In the genomic region with DNA sequence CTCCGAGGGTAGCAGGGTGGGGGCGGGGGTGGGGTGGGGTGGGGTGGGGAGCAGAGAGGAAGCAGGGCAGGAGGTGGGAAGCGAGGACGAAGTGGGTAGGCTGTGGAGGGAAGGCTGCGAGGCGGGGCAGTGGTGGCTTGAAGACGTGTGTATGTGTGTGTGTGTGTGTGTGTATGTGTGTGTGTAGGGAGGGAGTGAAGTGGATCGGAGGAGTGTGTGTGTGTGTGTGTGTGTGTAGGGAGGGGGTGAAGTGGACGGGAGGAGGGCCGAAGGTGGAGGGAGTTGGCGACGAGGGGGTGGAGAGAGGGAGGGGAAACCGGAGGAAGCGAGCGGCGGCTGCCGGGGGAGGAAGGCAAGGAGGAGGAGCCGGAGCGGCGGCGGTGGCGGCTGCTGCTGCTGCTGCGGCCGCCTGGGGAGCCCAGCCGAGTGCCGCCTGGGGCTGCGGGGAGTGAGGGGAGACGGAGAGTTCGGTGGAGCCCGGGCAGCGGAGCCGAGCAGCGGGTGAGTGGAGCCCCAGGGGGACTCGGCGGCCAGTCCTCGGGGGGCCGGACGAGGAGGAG, we compare ENCODE assay signal across 8 mouse cellular contexts. TPM values are rescaled to one million over a fixed set of nuclear protein-coding genes. Genes with fewer than 3 reads are reported as not detected.
A peak's percentile ranks its signal among the peaks of the same experiment; 100 is the strongest.
DNase-seq lines count a peak whose midpoint lies in the region; ATAC-seq and TF ChIP-seq lines count a peak whose summit lies in the region.

A gene (plus strand): TSS at position 351 of the 560 bp plus-strand sequence.

- TF ChIP-seq POLR2A in CH12.LX (IDR thresholded peaks at IDR 0.05; ENCODE audit: low read depth, low read length) = peak; percentile 59; the same call in 1 of the 2 replicates

- H3K4me3 ChIP-seq in CH12.LX (replicated peaks in 1 of 3; ENCODE audit: low read depth in 2 of 3, low read length in 2 of 3, poor library complexity in 1 of 3) = peak within 1 kb of the TSS; percentile 49 to 91 (median 63)
- peak within 1 kb of the TSS; percentile 53 for H3K4me3 ChIP-seq in forebrain, embryonic 13.5 days
- H3K4me3 ChIP-seq in heart, postnatal 0 days (ENCODE audit: low read depth, low read length) = peak within 1 kb of the TSS; percentile 73
- H3K4me3 ChIP-seq in liver, postnatal 0 days (ENCODE audit: low read depth, low read length) = peak within 1 kb of the TSS; percentile 73
- H3K4me3 ChIP-seq in neural tube, embryonic 14.5 days (ENCODE audit: low read depth, low read length) = peak within 1 kb of the TSS; percentile 52

- no peak for TF ChIP-seq RAD21 in CH12.LX (IDR thresholded peaks at IDR 0.05; ENCODE audit: low read depth, low read length)

- TF ChIP-seq CTCF in CH12.LX (conservative IDR thresholded peaks at IDR 0.05 in 1 of 2, IDR thresholded peaks at IDR 0.05 in 1 of 2; ENCODE audit: low read depth in 2 of 2, low read length in 2 of 2) = no peak
- TF ChIP-seq CTCF in heart, postnatal 0 days (IDR thresholded peaks at IDR 0.05; ENCODE audit: low read depth) = no peak
- no peak for TF ChIP-seq CTCF in liver, postnatal 0 days (IDR thresholded peaks at IDR 0.05; ENCODE audit: low read depth)

- WGBS in forebrain, embryonic 13.5 days = 5% methylated on average over 4 of the region's 38 CpGs
- WGBS in heart, postnatal 0 days = 20% methylated on average over 13 of the region's 38 CpGs
- WGBS in liver, postnatal 0 days (ENCODE audit: insufficient replicate concordance) = 14% methylated on average over 6 of the region's 38 CpGs
- WGBS in neural tube, embryonic 14.5 days = 9% methylated on average over 14 of the region's 38 CpGs

- peak within 1 kb of the TSS; percentile 76 for H3K27ac ChIP-seq in CH12.LX (ENCODE audit: insufficient read depth, low read depth)
- H3K27ac ChIP-seq in forebrain, embryonic 13.5 days = peak within 1 kb of the TSS; percentile 87
- H3K27ac ChIP-seq in heart, postnatal 0 days (ENCODE audit: low read depth) = peak within 1 kb of the TSS; percentile 93
- H3K27ac ChIP-seq in liver, postnatal 0 days (ENCODE audit: low read depth) = peak within 1 kb of the TSS; percentile 90
- peak within 1 kb of the TSS; percentile 76 for H3K27ac ChIP-seq in neural tube, embryonic 14.5 days (ENCODE audit: low read depth, low read length)

- peaks cover 4 to 39% of the 10 kb centered on the region in 2 experiments; a peak in 3 of 4 replicates for H3K4me1 ChIP-seq in CH12.LX (ENCODE audit: control insufficient read depth in 1 of 2, insufficient read depth in 2 of 2)
- peaks cover 34% of the 10 kb centered on the region for H3K4me1 ChIP-seq in forebrain, embryonic 13.5 days
- H3K4me1 ChIP-seq in heart, postnatal 0 days (ENCODE audit: control insufficient read depth, insufficient read depth) = peaks cover 21% of the 10 kb centered on the region
- H3K4me1 ChIP-seq in liver, postnatal 0 days (ENCODE audit: insufficient read depth) = peaks cover 10% of the 10 kb centered on the region
- H3K4me1 ChIP-seq in neural tube, embryonic 14.5 days (ENCODE audit: control insufficient read depth, insufficient read depth, low read length) = 0 out of 2 replicates have a peak, but pooled peaks cover 2% of the 10 kb centered on the region

- DNase-seq in CH12.LX (ENCODE audit: extremely low read depth) = peak; percentile 68
- peak; percentile 74 for DNase-seq in heart, postnatal 0 days (ENCODE audit: low spot score)
- peak; percentile 83 to 89 for DNase-seq in kidney, postnatal 4 days
- peak; percentile 81 for DNase-seq in liver, postnatal 0 days
- peak; percentile 78 for DNase-seq in testis, postnatal 10 days (ENCODE audit: low spot score)

- H3K27me3 ChIP-seq in CH12.LX (replicated peaks) = no peaks in the 10 kb centered on the region
- no peaks in the 10 kb centered on the region for H3K27me3 ChIP-seq in forebrain, embryonic 13.5 days
- no peaks in the 10 kb centered on the region for H3K27me3 ChIP-seq in heart, postnatal 0 days (ENCODE audit: control insufficient read depth, insufficient read depth, low read length)
- H3K27me3 ChIP-seq in liver, postnatal 0 days (ENCODE audit: insufficient read depth, low read length) = no peaks in the 10 kb centered on the region
- H3K27me3 ChIP-seq in neural tube, embryonic 14.5 days (ENCODE audit: control insufficient read depth, insufficient read depth, low read length) = no peaks in the 10 kb centered on the region

- peaks cover 13% of the 10 kb centered on the region for H3K79me2 ChIP-seq in CH12.LX (replicated peaks; ENCODE audit: control insufficient read depth, extremely low read depth, insufficient read depth, poor library complexity, severe bottlenecking)

- peaks cover 0 to 9% of the 10 kb centered on the region in 2 experiments for H3K36me3 ChIP-seq in CH12.LX (replicated peaks in 1 of 2; ENCODE audit: control insufficient read depth in 1 of 2, insufficient read depth in 1 of 2, low read length in 1 of 2)
- H3K36me3 ChIP-seq in forebrain, embryonic 13.5 days (ENCODE audit: poor library complexity, severe bottlenecking) = no peaks in the 10 kb centered on the region
- no peaks in the 10 kb centered on the region for H3K36me3 ChIP-seq in heart, postnatal 0 days (replicated peaks; ENCODE audit: control insufficient read depth, insufficient read depth, low read length)
- H3K36me3 ChIP-seq in liver, postnatal 0 days (replicated peaks; ENCODE audit: insufficient read depth, low read length) = no peaks in the 10 kb centered on the region
- H3K36me3 ChIP-seq in neural tube, embryonic 14.5 days (ENCODE audit: control insufficient read depth, insufficient read depth, low read length) = no peaks in the 10 kb centered on the region

- in situ Hi-C loops in CH12.LX (cut with MboI; ENCODE audit: low pct_ligation_motif_present, low pct_unique_long_range_greater_than_20kb, low sequenced_read_pairs) = no loop called here

- no peak for TF ChIP-seq EP300 in CH12.LX (IDR thresholded peaks at IDR 0.05; ENCODE audit: low read length)
- TF ChIP-seq EP300 in heart, postnatal 0 days (IDR thresholded peaks at IDR 0.05; ENCODE audit: low read depth) = peak; percentile 65; the same call in 1 of the 2 replicates
- no peak for TF ChIP-seq EP300 in liver, postnatal 0 days (IDR thresholded peaks at IDR 0.05; ENCODE audit: low read depth)

- peak; percentile 67 for ATAC-seq in cerebellum, adult (ENCODE audit: insufficient number of reproducible peaks, low FRiP score, low TSS enrichment)
- ATAC-seq in forebrain, embryonic 13.5 days = peak; percentile 87
- peak; percentile 83 for ATAC-seq in heart, postnatal 0 days (ENCODE audit: insufficient read depth, low read depth)
- ATAC-seq in liver, postnatal 0 days = peak; percentile 81
- peak; percentile 79 for ATAC-seq in neural tube, embryonic 14.5 days (ENCODE audit: low read depth)

- H3K9ac ChIP-seq in CH12.LX (ENCODE audit: insufficient read depth, low read depth) = peak within 1 kb of the TSS; percentile 71
- H3K9ac ChIP-seq in forebrain, embryonic 13.5 days = peak within 1 kb of the TSS; percentile 73
- peak within 1 kb of the TSS; percentile 71 for H3K9ac ChIP-seq in heart, postnatal 0 days (replicated peaks; ENCODE audit: low read depth, low read length)
- peak within 1 kb of the TSS; percentile 71 for H3K9ac ChIP-seq in liver, postnatal 0 days (replicated peaks)
- peak within 1 kb of the TSS; percentile 65 for H3K9ac ChIP-seq in neural tube, embryonic 14.5 days (replicated peaks; ENCODE audit: low read depth, low read length)

- dilution Hi-C loops in CH12.LX (cut with MboI; ENCODE audit: extremely low pct_ligation_motif_present, extremely low pct_unique_long_range_greater_than_20kb, low sequenced_read_pairs) = no loop called here

- H3K9me3 ChIP-seq in CH12.LX (replicated peaks; ENCODE audit: low read length) = no peaks in the 10 kb centered on the region
- H3K9me3 ChIP-seq in forebrain, embryonic 13.5 days (replicated peaks) = no peaks in the 10 kb centered on the region
- H3K9me3 ChIP-seq in heart, postnatal 0 days (replicated peaks; ENCODE audit: control insufficient read depth, low read length) = no peaks in the 10 kb centered on the region
- no peaks in the 10 kb centered on the region for H3K9me3 ChIP-seq in liver, postnatal 0 days (ENCODE audit: low read length)
- H3K9me3 ChIP-seq in neural tube, embryonic 14.5 days (ENCODE audit: control insufficient read depth, low read length) = no peaks in the 10 kb centered on the region

- peak within 1 kb of the TSS; percentile 72 for H3K4me2 ChIP-seq in CH12.LX (ENCODE audit: insufficient read depth, low read depth, poor library complexity, severe bottlenecking)
- H3K4me2 ChIP-seq in forebrain, embryonic 13.5 days = peak within 1 kb of the TSS; percentile 61
- H3K4me2 ChIP-seq in heart, postnatal 0 days (ENCODE audit: low read depth, low read length) = peak within 1 kb of the TSS; percentile 65
- H3K4me2 ChIP-seq in liver, postnatal 0 days (ENCODE audit: low read depth, low read length) = peak within 1 kb of the TSS; percentile 83
- peak within 1 kb of the TSS; percentile 54 for H3K4me2 ChIP-seq in neural tube, embryonic 14.5 days (ENCODE audit: low read depth, low read length)

TF ChIP-seq in CH12.LX, 34 proteins besides CTCF, POLR2A, EP300 and RAD21 (continues in another document):
- TF ChIP-seq PAX5 (IDR thresholded peaks at IDR 0.05; ENCODE audit: low read length) (no peak), ZNF384 (IDR thresholded peaks at IDR 0.05; ENCODE audit: low read depth, low read length) (no peak), CHD1 (IDR thresholded peaks at IDR 0.05; ENCODE audit: low read depth, low read length) (no peak), E2F4 (IDR thresholded peaks at IDR 0.05; ENCODE audit: insufficient replicate concordance, low read depth, low read length) (no peak), ZKSCAN1 (IDR thresholded peaks at IDR 0.05; ENCODE audit: borderline replicate concordance, low read depth, low read length) (no peak), BHLHE40 (IDR thresholded peaks at IDR 0.05; ENCODE audit: low read depth, low read length) (no peak), RCOR1 (conservative IDR thresholded peaks at IDR 0.05; ENCODE audit: low read depth, low read length) (no peak), KAT2A (IDR thresholded peaks at IDR 0.05; ENCODE audit: insufficient replicate concordance, low read length) (0 out of 2 replicates have a peak, but pooled peaks have one; percentile 28), MAFK (IDR thresholded peaks at IDR 0.05; ENCODE audit: insufficient replicate concordance, low read length) (no peak), NELFE (IDR thresholded peaks at IDR 0.05; ENCODE audit: low read depth, low read length) (peak; percentile 57), IRF4 (IDR thresholded peaks at IDR 0.05; ENCODE audit: low read depth, low read length) (no peak; the same call in 1 of the 2 replicates)

RNA-seq across cellular contexts. Expression of the gene that starts here (rescaled TPM):
- 21.5 and 24.0 TPM in 2 replicates for total RNA-seq in CH12.LX (2012; rRNA removed)
- total RNA-seq in CH12.LX (2014; rRNA removed) = 21.4 and 22.7 TPM in 2 replicates
- polyA plus RNA-seq in CH12.LX (2012; ENCODE audit: insufficient read length, low read depth) = 17.7 and 19.2 TPM in 2 replicates
- 28.0 and 29.8 TPM in 2 replicates for polyA plus RNA-seq in forebrain, embryonic 13.5 days (2015; fragmentation: Nextera tagmentation; extraction: Ambion mirVana)
- total RNA-seq in heart, postnatal 0 days (2014; rRNA removed; ENCODE audit: low replicate concordance) = 127 and 144 TPM in 2 replicates
- 48.2 and 57.0 TPM in 2 replicates for polyA plus RNA-seq in heart, postnatal 0 days (2015; fragmentation: Nextera tagmentation; extraction: Ambion mirVana)
- 7.3 and 8.7 TPM in 2 replicates for polyA plus RNA-seq in liver, postnatal 0 days (2015; fragmentation: Nextera tagmentation; extraction: Ambion mirVana)
- 11.0 and 19.0 TPM in 2 replicates for polyA plus RNA-seq in neural tube, embryonic 14.5 days (2014; fragmentation: Nextera tagmentation; extraction: Ambion mirVana)

Comparison
In these comparisons a context has a peak if more than half of its experiments do, and no peak if none do; other contexts are left out.
1. Peak in every context shown above with its lines: DNase-seq, ATAC-seq, H3K4me3 ChIP-seq and H3K27ac ChIP-seq.